Mouse (Mus musculus) hindbrain, embryonic 16.5 days (tissue): ENCODE data around the gene Vsig10l. TPM values are rescaled to one million over a fixed set of nuclear protein-coding genes. Genes with fewer than 3 reads are reported as not detected.

Source experiments
- ATAC-seq: fragments of 200-750 bp; cut with Nextera tagmentation; 2 replicates; pipeline ENCODE4 v1.8.0; 2017; ENCODE audit warnings: moderate TSS enrichment, moderate library complexity
- H3K27ac ChIP-seq: fragments of 300-500 bp; sonication (generic); 2 replicates; pipeline ENCODE4 v1.5.1; 2014; ENCODE audit warnings: low read depth, mild to moderate bottlenecking, control low read depth, low read length, moderate library complexity
- H3K27me3 ChIP-seq: fragments of 300-500 bp; sonication (generic); replicated peaks from 2 replicates; pipeline ENCODE4 v1.6.1; 2014; ENCODE audit warnings: low read length; ENCODE audit not compliant: control insufficient read depth, insufficient read depth
- H3K36me3 ChIP-seq: fragments of 300-500 bp; sonication (generic); 2 replicates; pipeline ENCODE4 v1.6.1; 2014; ENCODE audit warnings: mild to moderate bottlenecking, low read length, moderate library complexity, mixed read lengths; ENCODE audit not compliant: control insufficient read depth, insufficient read depth
- H3K4me1 ChIP-seq: fragments of 300-500 bp; sonication (generic); 2 replicates; pipeline ENCODE4 v1.6.1; 2014; ENCODE audit warnings: low read depth, low read length; ENCODE audit not compliant: control insufficient read depth, insufficient read depth
- H3K4me2 ChIP-seq: fragments of 300-500 bp; sonication (generic); 2 replicates; pipeline ENCODE4 v1.6.1; 2014; ENCODE audit warnings: mild to moderate bottlenecking, low read length, control low read depth, moderate library complexity
- H3K4me3 ChIP-seq: fragments of 300-500 bp; sonication (generic); 2 replicates; pipeline ENCODE4 v1.5.1; 2014; ENCODE audit warnings: mild to moderate bottlenecking, low read length, control low read depth, moderate library complexity
- H3K9ac ChIP-seq: fragments of 300-500 bp; sonication (generic); 2 replicates; pipeline ENCODE4 v1.6.1; 2014; ENCODE audit warnings: low read depth, mild to moderate bottlenecking, control low read depth, low read length, moderate library complexity
- H3K9me3 ChIP-seq: fragments of 300-500 bp; sonication (generic); 2 replicates; pipeline ENCODE4 v1.6.1; 2014; ENCODE audit warnings: mild to moderate bottlenecking, low read length, moderate library complexity; ENCODE audit not compliant: control insufficient read depth
- WGBS: fragments of 180-500 bp; shearing (Covaris S2); extraction: QIAGEN DNeasy Blood & Tissue Kit; methylation state at CpG from one replicate; pipeline ENCODE4 v1.1.7; 2014; 5-methylcytosine and 5-hydroxymethylcytosine counted together
- polyA plus RNA-seq: library from polyadenylated mRNA; unstranded; fragments of >200 nt; fragmentation: Nextera tagmentation; extraction: Ambion mirVana; gene quantifications from 2 replicates; pipeline ENCODE4 v1.2.1, GENCODE M21; 2015

Vsig10l gene
- polyA plus RNA-seq, 1 experiment from 2014 or later = 26.1 TPM

DNA sequence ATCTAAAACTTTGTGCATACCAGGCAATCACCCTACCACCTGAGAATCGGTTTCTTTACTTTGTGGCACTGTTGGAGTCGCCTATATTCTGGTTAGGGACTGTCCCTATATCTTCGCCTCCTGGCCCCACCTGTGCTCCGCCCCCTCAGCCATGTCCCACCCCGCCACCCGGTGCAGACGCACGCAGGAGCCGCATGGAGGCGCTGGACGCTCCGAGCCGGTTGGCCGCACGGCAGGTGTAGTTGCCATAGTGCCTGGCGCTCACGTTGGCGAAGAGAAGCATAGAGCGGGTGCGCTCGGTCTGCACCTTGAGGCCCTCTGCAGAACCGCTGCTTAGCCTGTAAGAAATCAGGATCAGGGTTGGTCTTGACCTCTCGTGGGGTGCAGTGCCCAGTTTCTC lies 12.8 kb downstream of the Vsig10l start:
- H3K27ac ChIP-seq = no peak overlapping the region
- no peak overlapping the region for H3K4me2 ChIP-seq
- H3K4me3 ChIP-seq = no peak overlapping the region
- H3K9ac ChIP-seq = no peak overlapping the region
- H3K36me3 ChIP-seq = peaks cover 4% of the 10 kb centered on the region; the same call in 1 of the 2 replicates
- no peaks in the 10 kb centered on the region for H3K9me3 ChIP-seq
- no peak for ATAC-seq
- no peaks in the 10 kb centered on the region for H3K4me1 ChIP-seq
- 17% methylated on average over 23 of the region's 23 CpGs for WGBS
- peaks cover 12% of the 10 kb centered on the region for H3K27me3 ChIP-seq

DNA sequence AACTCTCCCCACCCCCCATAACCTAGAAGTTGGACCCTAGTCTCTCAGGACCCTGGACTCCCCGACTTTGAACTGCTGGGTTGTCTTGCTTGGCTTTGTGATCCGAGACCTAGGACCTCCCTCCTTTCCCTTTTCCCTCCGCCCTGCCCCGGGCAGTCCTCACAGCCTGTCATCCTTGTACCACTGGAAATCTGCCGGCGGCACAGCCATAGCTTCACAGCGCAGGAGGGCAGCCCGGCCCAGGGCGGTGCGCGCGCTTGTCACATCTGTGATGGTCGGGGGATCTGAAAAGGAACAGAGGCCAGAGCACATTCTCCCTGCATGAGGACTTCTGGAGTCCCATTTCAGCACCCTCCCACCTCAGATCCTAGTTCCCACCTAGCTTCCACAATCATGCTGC lies 13.4 kb downstream of the Vsig10l start:
- Histone ChIP-seq H3K27me3 (peaks cover 12% of the 10 kb centered on the region), H3K4me1 (no peaks in the 10 kb centered on the region), H3K27ac (no peak overlapping the region), H3K4me2 (no peak overlapping the region), H3K4me3 (no peak overlapping the region), H3K36me3 (peaks cover 4% of the 10 kb centered on the region; the same call in 1 of the 2 replicates), H3K9me3 (no peaks in the 10 kb centered on the region), H3K9ac (no peak overlapping the region)
- WGBS = 15% methylated on average over 13 of the region's 13 CpGs
- ATAC-seq = no peak

- Histone ChIP-seq H3K27ac (no peak overlapping the region), H3K4me1 (peaks cover 7% of the 10 kb centered on the region), H3K36me3 (no peaks in the 10 kb centered on the region; the same call in 1 of the 2 replicates), H3K4me2 (no peak overlapping the region), H3K9ac (no peak overlapping the region), H3K27me3 (peaks cover 12% of the 10 kb centered on the region), H3K4me3 (no peak overlapping the region), H3K9me3 (no peaks in the 10 kb centered on the region)
- 72% methylated on average over 3 of the region's 3 CpGs for WGBS
- no peak for ATAC-seq
Observed at GRCm38 (mm10) chr7:43481191-43481590, 18.2 kb downstream of the Vsig10l start.

DNA sequence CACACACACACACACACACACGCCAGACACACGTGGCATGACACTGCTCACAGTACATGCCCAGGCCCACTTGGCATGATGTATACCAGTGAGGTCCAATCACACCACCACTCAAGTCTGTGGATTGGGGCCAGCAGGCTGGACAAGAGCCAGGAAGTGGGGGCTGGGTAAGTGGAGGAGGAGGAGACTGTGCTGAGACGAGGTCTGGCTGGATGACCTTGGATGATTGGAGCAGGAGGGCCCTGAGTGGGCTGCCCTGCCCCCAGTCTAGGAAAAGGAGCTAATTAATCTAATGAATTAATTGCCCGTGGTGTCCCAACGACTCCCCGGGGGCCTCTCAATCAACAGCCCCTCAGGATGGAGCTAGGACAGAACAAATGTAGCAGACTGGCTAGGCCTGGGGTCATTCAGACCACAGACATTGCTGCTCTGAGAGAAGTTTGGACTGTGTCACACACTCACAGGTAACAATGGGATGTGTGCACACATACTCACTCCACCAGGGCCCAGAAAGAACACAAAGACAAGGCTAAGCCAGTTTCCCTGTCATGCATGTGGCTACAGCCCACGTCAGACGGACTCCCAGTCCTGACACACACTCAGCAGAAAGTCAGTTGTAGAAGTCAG lies 19.3 kb downstream of the Vsig10l start:
- no peaks in the 10 kb centered on the region for H3K9me3 ChIP-seq
- no peak overlapping the region for H3K9ac ChIP-seq
- H3K27ac ChIP-seq = no peak overlapping the region
- no peak overlapping the region for H3K4me2 ChIP-seq
- H3K36me3 ChIP-seq = no peaks in the 10 kb centered on the region; the same call in 1 of the 2 replicates
- H3K4me1 ChIP-seq = peaks cover 7% of the 10 kb centered on the region
- H3K27me3 ChIP-seq = peaks cover 12% of the 10 kb centered on the region
- 33% methylated on average over 8 of the region's 8 CpGs for WGBS
- H3K4me3 ChIP-seq = no peak overlapping the region
- peak; percentile 73 for ATAC-seq

GRCm38 (mm10) chr7:43483236-43483635 lies 20.3 kb downstream of the Vsig10l start:
- ATAC-seq = no peak
- Histone ChIP-seq H3K27ac (no peak overlapping the region), H3K4me1 (peaks cover 7% of the 10 kb centered on the region), H3K4me2 (no peak overlapping the region), H3K36me3 (no peaks in the 10 kb centered on the region; the same call in 1 of the 2 replicates), H3K27me3 (peaks cover 2% of the 10 kb centered on the region; the same call in 1 of the 2 replicates), H3K4me3 (no peak overlapping the region), H3K9me3 (no peaks in the 10 kb centered on the region), H3K9ac (no peak overlapping the region)
- 19% methylated on average over 10 of the region's 10 CpGs for WGBS

GRCm38 (mm10) chr7:43488646-43489045 lies 25.7 kb downstream of the Vsig10l start:
- WGBS = 30% methylated on average over 5 of the region's 5 CpGs
- Histone ChIP-seq H3K9me3 (no peaks in the 10 kb centered on the region), H3K36me3 (no peaks in the 10 kb centered on the region), H3K9ac (peak overlapping the region; percentile 95), H3K4me3 (peak overlapping the region; percentile 71), H3K27me3 (no peaks in the 10 kb centered on the region), H3K27ac (peak overlapping the region; percentile 37; the same call in 1 of the 2 replicates), H3K4me2 (peak overlapping the region; percentile 66), H3K4me1 (peaks cover 7% of the 10 kb centered on the region)
- ATAC-seq = 0 out of 2 replicates have a peak, but pooled peaks have one; percentile 9

- WGBS = 1% methylated on average over 17 of the region's 41 CpGs
- Histone ChIP-seq H3K4me3 (peak within 1 kb of the TSS; percentile 71), H3K36me3 (no peaks in the 10 kb centered on the region), H3K27ac (peak within 1 kb of the TSS; percentile 88), H3K9ac (peak within 1 kb of the TSS; percentile 95), H3K4me1 (peaks cover 7% of the 10 kb centered on the region), H3K27me3 (no peaks in the 10 kb centered on the region), H3K9me3 (no peaks in the 10 kb centered on the region), H3K4me2 (peak within 1 kb of the TSS; percentile 66)
- ATAC-seq = peak; percentile 70
Observed at GRCm38 (mm10) chr7:43489631-43490125, 26.7 kb downstream of the Vsig10l start, which contains the start of gene Iglon5. Gene Iglon5, minus strand, starts transcription at chr7:43490075.

- Histone ChIP-seq H3K4me2 (peak overlapping the region; percentile 66), H3K9me3 (no peaks in the 10 kb centered on the region), H3K4me1 (peaks cover 7% of the 10 kb centered on the region), H3K9ac (peak overlapping the region; percentile 95), H3K27me3 (no peaks in the 10 kb centered on the region), H3K36me3 (no peaks in the 10 kb centered on the region), H3K27ac (peak overlapping the region; percentile 88), H3K4me3 (peak overlapping the region; percentile 71)
- 4% methylated on average over 4 of the region's 13 CpGs for WGBS
- peak; percentile 90 for ATAC-seq
Observed at GRCm38 (mm10) chr7:43490182-43490584, 27.2 kb downstream of the Vsig10l start.

DNA sequence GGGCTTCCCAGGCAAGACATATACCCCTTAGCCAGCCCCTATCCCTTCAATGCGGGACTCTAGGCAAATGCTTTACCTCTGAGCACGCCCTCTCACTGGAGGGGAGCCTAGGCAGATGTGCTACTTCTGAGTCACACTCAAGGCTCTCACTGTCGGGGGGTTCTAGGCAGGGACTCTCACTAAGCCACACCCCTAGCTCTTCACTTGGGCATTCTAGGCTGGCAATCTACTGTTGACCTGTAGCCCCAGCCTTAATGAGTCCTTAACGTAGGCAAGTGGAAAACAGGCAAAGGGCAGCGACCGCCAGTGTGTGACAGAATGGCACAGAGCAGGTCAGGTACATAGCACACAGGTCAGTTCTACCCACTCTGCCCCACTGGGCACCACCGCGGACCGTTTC lies 27.9 kb downstream of the Vsig10l start:
- H3K9ac ChIP-seq = no peak overlapping the region
- no peaks in the 10 kb centered on the region for H3K27me3 ChIP-seq
- no peak overlapping the region for H3K4me3 ChIP-seq
- H3K4me1 ChIP-seq = peaks cover 7% of the 10 kb centered on the region
- no peak for ATAC-seq
- no peaks in the 10 kb centered on the region for H3K36me3 ChIP-seq
- no peaks in the 10 kb centered on the region for H3K9me3 ChIP-seq
- 65% methylated on average over 9 of the region's 9 CpGs for WGBS
- H3K4me2 ChIP-seq = peak overlapping the region; percentile 66
- no peak overlapping the region for H3K27ac ChIP-seq
